Mouse (Mus musculus) liver, embryonic 14.5 days (tissue): Measurements from ENCODE around the gene Mboat2.

Source experiments
- CTCF ChIP-seq: IDR thresholded peaks from 2 replicates; pipeline ENCODE4 v1.5.1; 2016; ENCODE audit warnings: antibody characterized with exemption, low read depth, control low read depth
- EP300 ChIP-seq: IDR thresholded peaks from 2 replicates; pipeline ENCODE4 v1.6.1; 2016; ENCODE audit warnings: antibody characterized with exemption, low read depth

GRCm38 (mm10) chr12:24972371-24973350 is 142.0 kb downstream of the Mboat2 start:
- TF ChIP-seq CTCF (no peak), EP300 (no peak)
